Mouse (Mus musculus) CH12.LX (cell line): ENCODE measurements around the gene Snx8.

Experiments used
- CTCF ChIP-seq, 2 experiments: IDR thresholded peaks in 1 of 2; conservative IDR thresholded peaks in 1 of 2; 2 replicates each; pipeline ENCODE4 v1.5.1; 2011 to 2012; ENCODE audit warnings: low read depth in 2 of 2, low read length in 2 of 2, improper control_type of control experiment in 1 of 2, inconsistent platforms in 1 of 2, mild to moderate bottlenecking in 1 of 2, moderate library complexity in 1 of 2
- ETS1 ChIP-seq: conservative IDR thresholded peaks from 2 replicates; pipeline ENCODE4 v1.6.1; 2012; ENCODE audit warnings: low read depth, mild to moderate bottlenecking, inconsistent platforms, low read length, improper control_type of control experiment, moderate library complexity
- JUND ChIP-seq: conservative IDR thresholded peaks from 2 replicates; pipeline ENCODE4 v1.6.1; 2011; ENCODE audit warnings: low read depth, low read length, improper control_type of control experiment
- KAT2A ChIP-seq: IDR thresholded peaks from 2 replicates; pipeline ENCODE4 v1.6.1; 2012; ENCODE audit warnings: low read length, improper control_type of control experiment, inconsistent platforms; ENCODE audit not compliant: insufficient replicate concordance
- ZKSCAN1 ChIP-seq: IDR thresholded peaks from 2 replicates; pipeline ENCODE4 v1.6.1; 2012; ENCODE audit warnings: low read depth, inconsistent platforms, low read length, improper control_type of control experiment, borderline replicate concordance

DNA sequence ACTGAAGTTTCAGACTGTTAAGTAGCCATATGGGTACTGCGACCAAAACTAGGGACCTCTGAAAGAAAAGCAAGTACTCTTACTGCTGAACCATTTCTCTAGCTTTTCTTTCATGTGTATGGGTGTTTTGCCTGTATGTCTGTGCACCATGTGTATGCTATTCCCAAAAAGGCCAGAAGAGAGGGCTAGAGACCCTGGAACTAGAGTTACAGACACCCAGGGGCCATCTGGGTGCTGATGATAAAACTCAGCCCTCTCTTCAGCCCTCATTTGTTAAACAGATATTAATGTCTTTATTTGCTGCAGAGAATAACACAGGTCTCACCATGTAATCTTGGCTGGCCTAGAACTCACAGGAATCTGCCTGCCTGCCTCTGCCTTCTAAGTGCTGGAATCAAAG is 4.6 kb downstream of the Snx8 start:
- TF ChIP-seq CTCF (conservative IDR thresholded peaks at IDR 0.05 in 1 of 2, IDR thresholded peaks at IDR 0.05 in 1 of 2; ENCODE audit: low read depth in 2 of 2, low read length in 2 of 2) (peak; percentile 11 to 24; a peak in 2 of 4 replicates), JUND (no peak), KAT2A (no peak), ZKSCAN1 (no peak), ETS1 (no peak)
